Mouse (Mus musculus): ENCODE measurements around the gene Pbdc1. TPM values are rescaled to one million over a fixed set of nuclear protein-coding genes. Genes with fewer than 3 reads are reported as not detected.
"Not testable (repeated sequence)": the region's sequence is repeated elsewhere in the genome, so short reads cannot be mapped to it uniquely, and the experiment has no call there.

Gene Pbdc1
- polyA plus RNA-seq (2012; ENCODE audit: insufficient read depth, low replicate concordance), result 8.3 TPM in 1 of 2 replicates, not detected in the other

GRCm38 (mm10) chrX:105079615-105080092 is at the start of gene Pbdc1:
Pbdc1 (plus strand) TSS chrX:105079756.
- Histone ChIP-seq H3K4me1 (peaks cover 12% of the 10 kb centered on the region), H3K9me3 (no peaks in the 10 kb centered on the region), H3K36me3 (replicated peaks; ENCODE audit: low read length) (peaks cover 28% of the 10 kb centered on the region), H3K27me3 (replicated peaks) (no peaks in the 10 kb centered on the region), H3K4me3 (replicated peaks) (peak within 1 kb of the TSS; percentile 93)
- no peak for TF ChIP-seq GATA1 (IDR thresholded peaks at IDR 0.05; ENCODE audit: borderline replicate concordance, low read length)
- TF ChIP-seq FLI1 (IDR thresholded peaks at IDR 0.05; ENCODE audit: low read length), result no peak

GRCm38 (mm10) chrX:105037666-105038065 is 41.9 kb upstream of the Pbdc1 start:
- TF ChIP-seq GATA1 (IDR thresholded peaks at IDR 0.05; ENCODE audit: borderline replicate concordance, low read length) (no peak), FLI1 (IDR thresholded peaks at IDR 0.05; ENCODE audit: low read length) (no peak)
- H3K4me3 ChIP-seq (replicated peaks), result no peak overlapping the region
- peaks cover 3% of the 10 kb centered on the region; the same call in 1 of the 2 replicates for H3K4me1 ChIP-seq
- no peaks in the 10 kb centered on the region for H3K27me3 ChIP-seq (replicated peaks)
- peaks cover 6% of the 10 kb centered on the region for H3K9me3 ChIP-seq
- H3K36me3 ChIP-seq (replicated peaks; ENCODE audit: low read length), result peaks cover 30% of the 10 kb centered on the region

DNA sequence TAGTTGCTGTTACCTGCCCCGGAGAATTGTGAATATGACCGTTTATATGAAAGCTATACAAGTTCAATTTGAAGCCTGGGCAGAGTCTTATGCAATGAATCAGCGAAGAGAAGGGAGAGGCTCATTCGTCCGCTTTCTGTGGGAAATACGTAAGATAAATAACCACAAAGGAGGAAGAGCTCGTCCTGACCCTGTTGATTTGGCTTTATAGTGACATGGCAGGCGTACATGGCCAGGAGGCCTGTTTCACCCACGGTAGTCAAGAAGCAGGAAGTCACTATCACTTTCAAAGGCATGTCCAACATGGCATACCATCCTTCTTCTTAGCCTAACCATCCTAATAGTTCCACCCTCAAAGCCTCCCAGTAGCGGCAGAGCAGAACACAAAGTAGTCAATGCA is 15.3 kb upstream of the Pbdc1 start:
- TF ChIP-seq GATA1 (IDR thresholded peaks at IDR 0.05; ENCODE audit: borderline replicate concordance, low read length) (no peak), FLI1 (IDR thresholded peaks at IDR 0.05; ENCODE audit: low read length) (no peak)
- H3K9me3 ChIP-seq, result no peaks in the 10 kb centered on the region
- H3K4me1 ChIP-seq, result peaks cover 45% of the 10 kb centered on the region
- peak overlapping the region; percentile 65 for H3K4me3 ChIP-seq (replicated peaks)
- peaks cover 91% of the 10 kb centered on the region for H3K36me3 ChIP-seq (replicated peaks; ENCODE audit: low read length)
- no peaks in the 10 kb centered on the region for H3K27me3 ChIP-seq (replicated peaks)

DNA sequence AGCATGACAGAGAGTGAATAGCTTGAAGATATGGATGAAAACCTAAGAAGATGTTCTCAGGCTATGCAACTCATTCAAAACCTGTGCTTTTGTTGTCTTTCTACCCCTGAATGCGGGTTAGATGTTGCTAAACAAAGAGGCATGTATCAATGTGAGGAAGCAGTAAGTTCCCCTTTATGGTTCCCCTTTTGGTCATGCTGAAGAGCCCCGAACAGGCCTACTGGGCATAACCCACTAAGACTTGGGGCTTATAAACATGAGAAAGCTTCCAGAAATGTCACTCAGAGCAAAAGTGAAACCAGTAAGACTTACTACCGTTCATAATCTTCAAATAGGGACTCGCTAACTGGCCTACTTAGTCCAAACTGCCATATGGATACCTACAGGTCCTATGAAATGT is 14.8 kb upstream of the Pbdc1 start:
- peaks cover 47% of the 10 kb centered on the region for H3K4me1 ChIP-seq
- no peaks in the 10 kb centered on the region for H3K9me3 ChIP-seq
- TF ChIP-seq GATA1 (IDR thresholded peaks at IDR 0.05; ENCODE audit: borderline replicate concordance, low read length) (no peak), FLI1 (IDR thresholded peaks at IDR 0.05; ENCODE audit: low read length) (no peak)
- no peaks in the 10 kb centered on the region for H3K27me3 ChIP-seq (replicated peaks)
- H3K36me3 ChIP-seq (replicated peaks; ENCODE audit: low read length), result peaks cover 86% of the 10 kb centered on the region
- H3K4me3 ChIP-seq (replicated peaks), result peak overlapping the region; percentile 65

- Histone ChIP-seq H3K4me3 (replicated peaks) (peak overlapping the region; percentile 93), H3K36me3 (replicated peaks; ENCODE audit: low read length) (peaks cover 36% of the 10 kb centered on the region), H3K4me1 (peaks cover 43% of the 10 kb centered on the region), H3K9me3 (no peaks in the 10 kb centered on the region), H3K27me3 (replicated peaks) (no peaks in the 10 kb centered on the region)
- TF ChIP-seq GATA1 (IDR thresholded peaks at IDR 0.05; ENCODE audit: borderline replicate concordance, low read length) (no peak), FLI1 (IDR thresholded peaks at IDR 0.05; ENCODE audit: low read length) (no peak)
Observed at GRCm38 (mm10) chrX:105069671-105070503, 9.7 kb upstream of the Pbdc1 start.

DNA sequence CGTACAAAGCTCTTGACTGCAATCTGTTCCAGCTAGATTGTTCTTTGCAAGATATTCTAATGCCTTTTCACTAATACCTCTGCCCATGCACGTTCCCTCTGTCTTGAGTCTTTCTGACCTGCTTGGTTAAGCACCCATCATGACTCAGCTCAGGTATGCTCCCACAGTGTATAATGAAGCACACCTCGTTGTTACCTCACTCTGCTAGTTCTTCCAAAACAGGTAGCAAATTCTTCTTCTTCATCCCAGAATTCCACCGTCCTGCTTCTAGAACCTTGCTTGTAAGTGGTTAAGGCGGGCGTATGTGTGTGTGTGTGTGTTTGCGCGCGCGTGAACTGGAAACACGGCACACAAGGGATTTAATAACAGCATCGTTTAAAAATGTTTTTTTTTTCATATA is 405 bp upstream of the Pbdc1 start:
- H3K4me1 ChIP-seq, result peaks cover 12% of the 10 kb centered on the region
- peaks cover 26% of the 10 kb centered on the region for H3K36me3 ChIP-seq (replicated peaks; ENCODE audit: low read length)
- no peaks in the 10 kb centered on the region for H3K9me3 ChIP-seq
- TF ChIP-seq FLI1 (IDR thresholded peaks at IDR 0.05; ENCODE audit: low read length), result no peak
- no peak for TF ChIP-seq GATA1 (IDR thresholded peaks at IDR 0.05; ENCODE audit: borderline replicate concordance, low read length)
- H3K27me3 ChIP-seq (replicated peaks), result no peaks in the 10 kb centered on the region
- H3K4me3 ChIP-seq (replicated peaks), result peak overlapping the region; percentile 93

- H3K9me3 ChIP-seq, result no peaks in the 10 kb centered on the region
- peak overlapping the region; percentile 93 for H3K4me3 ChIP-seq (replicated peaks)
- TF ChIP-seq FLI1 (IDR thresholded peaks at IDR 0.05; ENCODE audit: low read length) (no peak), GATA1 (IDR thresholded peaks at IDR 0.05; ENCODE audit: borderline replicate concordance, low read length) (no peak)
- peaks cover 12% of the 10 kb centered on the region for H3K4me1 ChIP-seq
- no peaks in the 10 kb centered on the region for H3K27me3 ChIP-seq (replicated peaks)
- peaks cover 28% of the 10 kb centered on the region for H3K36me3 ChIP-seq (replicated peaks; ENCODE audit: low read length)
Observed at GRCm38 (mm10) chrX:105080096-105080495, 540 bp downstream of the Pbdc1 start.

DNA sequence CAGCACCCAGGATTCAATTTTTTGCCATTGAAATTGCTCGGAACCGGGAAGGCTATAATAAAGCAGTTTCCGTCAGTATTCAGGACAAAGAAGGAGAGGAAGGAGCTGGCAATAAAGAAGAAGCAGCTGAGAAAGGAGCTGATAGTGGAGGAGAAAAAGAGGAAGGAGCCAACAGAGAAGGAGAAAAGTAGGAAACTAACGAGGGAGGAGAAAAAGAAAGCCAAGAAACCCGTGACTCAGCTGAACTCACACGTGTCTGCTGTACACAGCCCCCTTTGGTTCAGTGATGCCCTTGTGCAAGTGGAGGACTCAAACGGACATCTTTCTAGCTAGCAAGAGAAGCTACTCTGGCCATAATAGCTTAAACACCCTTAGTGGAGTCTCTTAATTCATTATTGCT is 3.5 kb downstream of the Pbdc1 start:
- H3K9me3 ChIP-seq; H3K27me3 ChIP-seq (replicated peaks); H3K4me3 ChIP-seq (replicated peaks); H3K4me1 ChIP-seq: not testable (repeated sequence)
- peaks cover 46% of the 10 kb centered on the region for H3K36me3 ChIP-seq (replicated peaks; ENCODE audit: low read length)

GRCm38 (mm10) chrX:105104175-105104574 is 24.6 kb downstream of the Pbdc1 start:
- Histone ChIP-seq H3K9me3 (0 out of 2 replicates have a peak, but pooled peaks cover 3% of the 10 kb centered on the region), H3K4me3 (replicated peaks) (no peak overlapping the region), H3K36me3 (replicated peaks; ENCODE audit: low read length) (peaks cover 17% of the 10 kb centered on the region), H3K4me1 (no peaks in the 10 kb centered on the region), H3K27me3 (replicated peaks) (no peaks in the 10 kb centered on the region)
- no peak for TF ChIP-seq GATA1 (IDR thresholded peaks at IDR 0.05; ENCODE audit: borderline replicate concordance, low read length)
- no peak for TF ChIP-seq FLI1 (IDR thresholded peaks at IDR 0.05; ENCODE audit: low read length)

- TF ChIP-seq FLI1 (IDR thresholded peaks at IDR 0.05; ENCODE audit: low read length), result no peak
- no peak for TF ChIP-seq GATA1 (IDR thresholded peaks at IDR 0.05; ENCODE audit: borderline replicate concordance, low read length)
- Histone ChIP-seq H3K4me3 (replicated peaks) (no peak overlapping the region), H3K36me3 (replicated peaks; ENCODE audit: low read length) (peaks cover 4% of the 10 kb centered on the region), H3K27me3 (replicated peaks) (no peaks in the 10 kb centered on the region), H3K4me1 (peaks cover 4% of the 10 kb centered on the region), H3K9me3 (no peaks in the 10 kb centered on the region)
Observed at GRCm38 (mm10) chrX:105114994-105115393, 35.4 kb downstream of the Pbdc1 start.
